Mouse (Mus musculus) frontal cortex, postnatal 10 days (tissue): ENCODE data around the gene Fau.

ENCODE experiments used
- DNase-seq, 2 experiments: peaks; one replicate each; pipeline ENCODE4 v3.0.0; 2022; ENCODE audit warnings: low spot score in 2 of 2, mixed read lengths in 1 of 2

The Fau gene

GRCm38 (mm10) chr19:6070571-6071250 lies 13.1 kb downstream of the Fau start:
- DNase-seq, result no peak

GRCm38 (mm10) chr19:6071261-6071660 lies 13.6 kb downstream of the Fau start:
- no peak for DNase-seq

- no peak for DNase-seq
Measured at GRCm38 (mm10) chr19:6073889-6074288, 16.2 kb downstream of the Fau start.

GRCm38 (mm10) chr19:6076564-6077393 lies 19.1 kb downstream of the Fau start, which contains the start of gene Vps51:
Vps51 (minus strand) TSS chr19:6077231.
- peak; percentile 75 to 82 for DNase-seq

DNA sequence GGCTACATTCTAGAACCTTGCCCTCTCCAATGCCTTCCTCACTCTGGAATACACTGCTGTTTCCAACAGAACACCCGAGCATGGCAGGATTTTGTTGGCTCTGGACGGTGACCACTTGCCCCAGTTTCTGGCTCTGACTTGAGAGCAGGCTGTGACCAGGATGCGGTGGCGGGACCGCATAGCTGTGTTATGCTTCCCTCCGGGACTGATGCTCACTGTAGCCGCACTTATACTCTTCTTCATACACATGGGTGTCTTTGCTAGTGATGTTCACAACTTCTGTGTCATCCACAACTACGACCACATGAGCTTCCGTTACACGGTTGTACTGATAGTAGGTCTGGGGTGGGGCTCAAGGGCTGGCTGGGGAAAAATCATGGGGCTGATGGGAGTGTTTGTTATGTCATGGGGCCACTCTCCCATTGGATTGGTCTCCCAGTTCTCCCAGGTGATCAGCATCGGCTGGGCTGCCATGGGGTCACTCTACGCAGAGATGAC lies 22.4 kb downstream of the Fau start, which contains the start of gene Tmem262:
TSS of gene Tmem262 (plus strand) at position 51 of the 498 bp plus-strand sequence.
- no peak for DNase-seq

DNA sequence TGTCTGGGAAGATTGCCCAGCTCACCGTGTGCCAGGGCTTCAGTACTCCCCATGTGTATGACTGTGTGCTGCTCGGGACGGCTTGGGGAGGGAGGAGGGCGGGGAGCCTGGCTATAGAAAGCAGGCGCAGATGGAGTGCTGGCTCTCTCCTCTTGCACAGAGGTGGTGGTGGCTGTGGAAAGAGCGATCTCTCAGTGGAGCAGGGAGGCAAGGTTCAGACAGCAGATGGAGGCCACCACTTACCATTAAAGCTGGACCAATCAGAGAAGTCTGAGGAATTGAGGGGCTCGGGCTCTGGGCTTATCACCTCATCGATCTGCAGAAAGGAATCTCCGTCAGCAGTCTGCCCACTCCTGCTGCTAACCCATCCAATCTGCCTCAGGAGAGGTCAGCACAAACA lies 24.5 kb downstream of the Fau start, which contains the start of gene Gm28374:
TSS of gene Gm28374 (minus strand) at position 101 of the 400 bp plus-strand sequence.
- no peak for DNase-seq

DNA sequence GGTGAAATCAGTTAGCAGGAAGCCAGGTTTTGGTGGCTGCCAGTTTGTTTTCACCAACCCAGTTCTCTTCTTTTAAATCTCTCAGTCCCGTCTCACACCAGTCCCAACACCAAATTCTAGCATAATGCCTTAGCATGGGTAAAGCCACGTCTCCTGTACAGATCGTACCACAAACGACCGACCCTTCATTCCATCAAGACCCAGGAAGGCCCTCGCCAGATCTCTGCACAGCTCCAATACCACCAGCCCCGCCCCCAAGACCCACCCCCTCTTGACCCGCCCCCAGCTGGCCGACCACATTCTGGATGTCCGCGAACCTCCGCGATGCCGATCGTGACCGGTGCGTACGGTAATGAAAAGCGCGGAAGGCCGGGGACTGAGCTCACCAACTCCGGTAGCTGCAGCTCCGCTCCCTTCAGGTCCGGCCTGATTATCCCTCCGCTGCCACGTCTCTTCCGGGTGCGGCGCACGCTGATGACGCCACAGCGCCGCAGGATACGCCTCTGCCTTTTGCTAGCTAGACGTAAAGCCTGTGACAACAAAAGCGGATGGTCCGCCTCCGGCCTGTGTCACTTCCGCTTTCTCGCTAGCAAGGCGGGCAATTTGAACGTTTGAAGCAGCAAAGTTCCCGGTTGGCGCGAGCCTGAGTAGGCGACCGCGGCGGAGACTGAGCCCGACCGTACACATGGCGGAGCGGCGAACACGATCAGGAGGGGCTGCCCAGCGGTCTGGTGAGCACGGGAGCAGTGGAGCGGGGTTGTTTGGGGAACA lies 27.0 kb downstream of the Fau start, which contains the start of the genes Zfpl1 and Cdca5:
TSS of gene Zfpl1 (minus strand) at position 479 of the 771 bp plus-strand sequence.
TSS of gene Cdca5 (plus strand) at position 506 of the 771 bp plus-strand sequence.
- peak; percentile 96 to 97 for DNase-seq

GRCm38 (mm10) chr19:6085417-6085879 lies 27.8 kb downstream of the Fau start:
- peak in 1 of 2 experiments; percentile 48 for DNase-seq

- no peak for DNase-seq
Measured at GRCm38 (mm10) chr19:6088841-6089240, 31.2 kb downstream of the Fau start.

DNA sequence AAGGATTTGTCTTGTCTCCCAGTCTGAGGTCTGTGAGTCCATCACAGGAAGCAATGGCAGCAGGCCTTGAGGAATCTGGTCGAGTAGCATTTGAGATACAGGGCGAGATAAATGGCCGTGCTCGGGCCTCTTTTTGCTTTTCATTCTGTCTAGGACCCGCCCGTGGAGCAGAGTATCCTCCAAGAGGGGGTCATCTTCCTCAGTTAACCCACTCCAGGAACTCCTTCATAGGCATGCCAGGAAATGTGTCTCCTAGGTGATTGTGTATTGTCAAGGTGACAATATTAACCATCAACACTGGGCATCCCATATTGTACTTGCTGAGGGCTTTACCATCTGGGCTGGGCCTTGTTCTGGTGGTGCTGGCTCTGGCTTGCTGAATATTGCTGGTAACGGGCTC lies 36.5 kb downstream of the Fau start, which contains the start of gene AC131692.1:
TSS of gene AC131692.1 (plus strand) at position 301 of the 400 bp plus-strand sequence.
- DNase-seq, result no peak

DNA sequence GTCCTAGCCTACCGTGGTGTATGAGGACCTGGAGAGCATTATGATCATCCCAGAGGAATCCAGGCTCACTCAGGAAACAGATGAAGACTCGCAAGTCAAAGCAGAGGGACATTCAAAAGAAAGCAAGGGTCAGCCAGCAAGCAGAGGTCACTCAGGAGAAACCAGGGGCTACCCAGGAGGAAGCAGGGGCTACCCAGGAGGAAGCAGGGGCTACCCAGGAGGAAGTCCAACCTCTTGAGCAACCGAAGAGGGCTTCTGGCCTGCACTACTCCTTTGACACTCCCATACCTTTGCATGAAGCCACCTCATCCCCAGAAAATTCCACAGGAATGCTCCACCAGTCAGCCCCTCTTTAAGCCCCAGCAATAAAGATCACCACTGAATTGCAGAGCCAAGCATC lies 40.2 kb downstream of the Fau start:
- DNase-seq, result no peak

DNA sequence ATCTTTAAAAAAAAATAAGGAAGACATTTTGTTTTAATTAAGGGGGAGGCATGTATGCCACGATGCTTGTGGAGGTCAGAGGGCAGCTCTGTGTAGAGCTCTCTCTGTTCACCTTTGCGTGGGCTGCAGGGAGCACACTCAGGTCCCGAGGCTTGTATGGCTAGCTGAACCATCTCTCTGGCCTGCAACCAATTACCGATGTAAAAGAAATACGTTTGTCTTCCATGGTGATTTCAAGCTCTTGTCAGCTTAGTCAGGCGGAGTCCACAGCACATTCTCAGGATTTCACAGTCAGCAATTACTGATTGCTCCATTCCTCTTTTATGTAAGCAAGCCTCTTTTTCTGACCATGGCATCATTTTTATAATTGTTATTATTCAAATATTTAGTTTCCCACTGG lies 43.5 kb downstream of the Fau start:
- DNase-seq, result no peak

GRCm38 (mm10) chr19:6102169-6102853 lies 44.7 kb downstream of the Fau start:
- no peak for DNase-seq

DNA sequence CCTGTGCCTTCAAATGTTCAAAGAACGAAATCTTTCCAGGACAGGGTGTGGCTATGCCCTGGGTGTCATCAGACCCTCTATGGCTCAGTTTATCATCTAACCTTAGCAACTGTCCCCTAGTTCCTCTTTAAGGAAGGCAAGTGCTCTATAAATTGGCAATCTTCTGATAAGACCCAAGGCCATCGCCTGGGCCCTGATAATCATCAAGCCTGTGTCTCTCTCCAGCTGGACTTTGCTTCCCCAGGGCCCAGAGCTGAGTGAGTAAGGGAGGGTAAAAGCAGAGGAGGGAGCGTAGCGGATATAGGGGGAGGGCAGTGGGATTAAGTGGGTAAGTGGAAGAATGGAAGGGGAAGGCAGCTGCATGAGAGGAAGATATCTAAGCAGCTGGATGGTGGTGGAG lies 46.8 kb downstream of the Fau start:
- DNase-seq, result no peak

DNA sequence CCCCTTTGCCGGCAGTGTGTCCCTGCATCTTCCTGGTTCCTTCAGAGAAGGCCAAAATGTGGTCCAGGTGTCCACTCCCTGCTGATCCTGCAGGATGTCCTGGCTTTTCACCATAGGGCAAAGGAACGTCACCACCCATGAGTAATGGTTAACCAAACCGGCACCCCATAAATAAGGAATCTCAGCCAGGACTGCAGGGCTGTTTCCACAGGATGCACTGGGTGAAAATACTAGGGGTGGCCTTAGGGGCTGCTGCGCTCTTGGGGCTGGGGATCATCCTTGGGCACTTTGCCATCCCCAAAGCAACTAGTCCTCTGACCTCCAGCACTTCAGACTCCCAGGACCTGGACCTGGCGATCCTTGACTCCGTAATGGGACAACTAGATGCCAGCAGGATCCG lies 47.9 kb downstream of the Fau start, which contains the start of gene Naaladl1:
TSS of gene Naaladl1 (plus strand) at position 197 of the 400 bp plus-strand sequence.
- DNase-seq, result no peak
